Mouse (Mus musculus) embryo, embryonic 10.5 days (tissue): ENCODE data around the gene Tmprss13.
A peak's percentile ranks its signal among the peaks of the same experiment; 100 is the strongest.

Source experiments
- DNase-seq: peaks from one replicate; pipeline ENCODE4 v3.0.0-alpha.2; 2015; ENCODE audit warnings: low spot score

The Tmprss13 gene

GRCm38 (mm10) chr9:45318855-45319254, at the start of gene Tmprss13:
Gene Tmprss13, plus strand, starts transcription at chr9:45319100.
- DNase-seq: no peak

GRCm38 (mm10) chr9:45272213-45272612, 46.7 kb upstream of the Tmprss13 start:
- DNase-seq: no peak

- no peak for DNase-seq
These were observed 44.7 kb upstream of the Tmprss13 start for GRCm38 (mm10) chr9:45274218-45274617.

GRCm38 (mm10) chr9:45274635-45275034, 44.3 kb upstream of the Tmprss13 start:
- DNase-seq: no peak

- DNase-seq: no peak
These were observed 38.8 kb upstream of the Tmprss13 start for GRCm38 (mm10) chr9:45280059-45280458.

- DNase-seq: no peak
These were observed 38.0 kb upstream of the Tmprss13 start for GRCm38 (mm10) chr9:45280891-45281290.

GRCm38 (mm10) chr9:45282466-45282865, 36.4 kb upstream of the Tmprss13 start:
- no peak for DNase-seq

GRCm38 (mm10) chr9:45291481-45292168, 27.3 kb upstream of the Tmprss13 start:
- DNase-seq: no peak

GRCm38 (mm10) chr9:45294210-45295011, 24.5 kb upstream of the Tmprss13 start:
- DNase-seq: peak; percentile 35

- peak; percentile 65 for DNase-seq
These were observed 19.5 kb upstream of the Tmprss13 start for GRCm38 (mm10) chr9:45299231-45300006.

- peak; percentile 95 for DNase-seq
These were observed 18.3 kb upstream of the Tmprss13 start for GRCm38 (mm10) chr9:45300422-45301104.

- DNase-seq: no peak
These were observed 17.1 kb upstream of the Tmprss13 start for GRCm38 (mm10) chr9:45301771-45302170.

GRCm38 (mm10) chr9:45306746-45307410, 12.0 kb upstream of the Tmprss13 start:
- DNase-seq: no peak

GRCm38 (mm10) chr9:45308521-45308920, 10.4 kb upstream of the Tmprss13 start:
- DNase-seq: no peak

GRCm38 (mm10) chr9:45311858-45312257, 7.0 kb upstream of the Tmprss13 start:
- DNase-seq: no peak

- DNase-seq: no peak
These were observed 5.0 kb upstream of the Tmprss13 start for GRCm38 (mm10) chr9:45313913-45314312.

- no peak for DNase-seq
These were observed 1.3 kb upstream of the Tmprss13 start for GRCm38 (mm10) chr9:45317635-45318034.

GRCm38 (mm10) chr9:45321465-45321864, 2.6 kb downstream of the Tmprss13 start:
- DNase-seq: no peak

- no peak for DNase-seq
These were observed 3.1 kb downstream of the Tmprss13 start for GRCm38 (mm10) chr9:45321946-45322430.

GRCm38 (mm10) chr9:45326390-45326789, 7.5 kb downstream of the Tmprss13 start:
- DNase-seq: no peak

- DNase-seq: no peak
These were observed 9.4 kb downstream of the Tmprss13 start for GRCm38 (mm10) chr9:45328263-45328662.
